Mouse (Mus musculus) lung, postnatal 0 days (tissue): Measurements from ENCODE around the gene 2300009A05Rik.

Experiments used
- CTCF ChIP-seq: IDR thresholded peaks from 2 replicates; pipeline ENCODE4 v1.5.1; 2016; ENCODE audit warnings: antibody characterized with exemption, mild to moderate bottlenecking
- EP300 ChIP-seq: IDR thresholded peaks from 2 replicates; pipeline ENCODE4 v1.6.1; 2016; ENCODE audit warnings: antibody characterized with exemption, mild to moderate bottlenecking, control low read depth

GRCm38 (mm10) chr9:63391307-63391706 lies 7.7 kb downstream of the 2300009A05Rik start:
- TF ChIP-seq CTCF (no peak), EP300 (no peak)
